Comparison of ENCODE assay signal across 20 mouse cellular contexts in genomic region chr19:30010520-30011296, GRCm38 (mm10). TPM values are rescaled to one million over a fixed set of nuclear protein-coding genes. Genes with fewer than 3 reads are reported as not detected.
A peak's percentile ranks its signal among the peaks of the same experiment; 100 is the strongest.
DNase-seq lines count a peak whose midpoint lies in the region; ATAC-seq and TF ChIP-seq lines count a peak whose summit lies in the region.
"Had no signal": no experiment of that assay in that cellular context is flagged by ENCODE, and none has a peak within 500 bp of the region (broad histone marks: within the 10 kb centered on the region; RNA-seq: fewer than 3 reads in every experiment).

No protein-coding gene starts in this region.

- H3K27ac ChIP-seq in heart, embryonic 14.5 days (replicated peaks in 1 of 2; ENCODE audit: control insufficient read depth in 1 of 2, insufficient read depth in 1 of 2, low read depth in 2 of 2, low read length in 2 of 2), result no peak overlapping the region
- no peak overlapping the region for H3K27ac ChIP-seq in lung, embryonic 16.5 days (ENCODE audit: low read length)
- no peak overlapping the region for H3K27ac ChIP-seq in intestine, postnatal 0 days (ENCODE audit: low read depth, low read length)
- no peak overlapping the region for H3K27ac ChIP-seq in stomach, postnatal 0 days (replicated peaks)
- H3K27ac ChIP-seq: forebrain, embryonic 15.5 days; limb, embryonic 13.5 days; neural tube, embryonic 12.5 days had no signal

- DNase-seq in heart, postnatal 14 days, result no peak
- DNase-seq in lung, postnatal 25 days (ENCODE audit: low spot score), result no peak
- DNase-seq in stomach, postnatal 0 days (ENCODE audit: low spot score), result no peak
- DNase-seq in adrenal gland, postnatal 14 days, result no peak
- DNase-seq: cerebellum, adult 2 months; kidney, postnatal 14 days; right cerebral cortex, postnatal 25 days had no signal

- no peaks in the 10 kb centered on the region for H3K27me3 ChIP-seq in heart, embryonic 14.5 days (ENCODE audit: control insufficient read depth, insufficient read depth, low read length)
- no peaks in the 10 kb centered on the region for H3K27me3 ChIP-seq in lung, embryonic 16.5 days (ENCODE audit: control insufficient read depth, insufficient read depth, low read depth, low read length)
- H3K27me3 ChIP-seq in intestine, postnatal 0 days (replicated peaks; ENCODE audit: control insufficient read depth, insufficient read depth, low read length), result no peaks in the 10 kb centered on the region
- H3K27me3 ChIP-seq in stomach, postnatal 0 days (ENCODE audit: control insufficient read depth, insufficient read depth, low read length), result no peaks in the 10 kb centered on the region
- H3K27me3 ChIP-seq: forebrain, embryonic 15.5 days; limb, embryonic 13.5 days; neural tube, embryonic 12.5 days had no signal

- H3K4me2 ChIP-seq in heart, embryonic 14.5 days (ENCODE audit: low read length), result peak overlapping the region; percentile 21
- H3K4me2 ChIP-seq in lung, embryonic 16.5 days (ENCODE audit: low read depth, low read length), result peak overlapping the region; percentile 17; the same call in 1 of the 2 replicates
- peak overlapping the region; percentile 35; the same call in 1 of the 2 replicates for H3K4me2 ChIP-seq in intestine, postnatal 0 days (replicated peaks; ENCODE audit: low read depth)
- 0 out of 2 replicates have a peak overlapping the region, but pooled peaks have one; percentile 18 for H3K4me2 ChIP-seq in stomach, postnatal 0 days (replicated peaks; ENCODE audit: low read depth)
- H3K4me2 ChIP-seq: forebrain, embryonic 15.5 days; limb, embryonic 13.5 days; neural tube, embryonic 12.5 days had no signal

- H3K4me1 ChIP-seq in heart, embryonic 14.5 days (ENCODE audit: control insufficient read depth in 2 of 2, insufficient read depth in 2 of 2, low read length in 2 of 2), result peaks cover 0 to 3% of the 10 kb centered on the region in 2 experiments; a peak in 1 of 4 replicates
- H3K4me1 ChIP-seq in lung, embryonic 16.5 days (replicated peaks; ENCODE audit: control insufficient read depth, insufficient read depth, low read length), result no peaks in the 10 kb centered on the region
- no peaks in the 10 kb centered on the region for H3K4me1 ChIP-seq in intestine, postnatal 0 days (replicated peaks; ENCODE audit: control insufficient read depth, insufficient read depth, low read length)
- H3K4me1 ChIP-seq in stomach, postnatal 0 days (replicated peaks; ENCODE audit: control insufficient read depth, insufficient read depth), result no peaks in the 10 kb centered on the region
- H3K4me1 ChIP-seq: forebrain, embryonic 15.5 days; limb, embryonic 13.5 days; neural tube, embryonic 12.5 days had no signal

- TF ChIP-seq EP300 in stomach, postnatal 0 days (optimal IDR thresholded peaks at IDR 0.05), result no peak

- intact Hi-C loops in heart, postnatal 14 days (cut with DNase I), result no loop called here

- H3K36me3 ChIP-seq in heart, embryonic 14.5 days (ENCODE audit: control insufficient read depth, insufficient read depth, low read length), result no peaks in the 10 kb centered on the region
- no peaks in the 10 kb centered on the region for H3K36me3 ChIP-seq in lung, embryonic 16.5 days (ENCODE audit: control insufficient read depth, insufficient read depth, low read length)
- no peaks in the 10 kb centered on the region for H3K36me3 ChIP-seq in intestine, postnatal 0 days (ENCODE audit: control insufficient read depth, insufficient read depth)
- H3K36me3 ChIP-seq in stomach, postnatal 0 days (ENCODE audit: control insufficient read depth, insufficient read depth, low read length), result no peaks in the 10 kb centered on the region
- H3K36me3 ChIP-seq: forebrain, embryonic 15.5 days; limb, embryonic 13.5 days; neural tube, embryonic 12.5 days had no signal

- 57% methylated on average over 13 of the region's 13 CpGs for WGBS in heart, embryonic 14.5 days
- 38% methylated on average over 13 of the region's 13 CpGs for WGBS in lung, embryonic 16.5 days
- 49% methylated on average over 13 of the region's 13 CpGs for WGBS in intestine, postnatal 0 days
- WGBS in stomach, postnatal 0 days, result 46% methylated on average over 13 of the region's 13 CpGs

- ATAC-seq in heart, embryonic 14.5 days (ENCODE audit: insufficient number of reproducible peaks, insufficient read depth, low FRiP score, low read depth), result no peak
- ATAC-seq in lung, embryonic 16.5 days (ENCODE audit: low read depth), result no peak
- no peak for ATAC-seq in intestine, postnatal 0 days
- no peak for ATAC-seq in stomach, postnatal 0 days (ENCODE audit: low FRiP score, low TSS enrichment)
- ATAC-seq in monocyte, adult 5-6 weeks (replicated peaks; ENCODE audit: insufficient number of reproducible peaks, low FRiP score, low TSS enrichment, poor library complexity, severe bottlenecking), result no peak
- ATAC-seq: forebrain, embryonic 15.5 days had no signal

- H3K4me3 ChIP-seq in heart, embryonic 14.5 days (ENCODE audit: control insufficient read depth in 1 of 2, insufficient read depth in 1 of 2, low read depth in 1 of 2, low read length in 2 of 2), result no peak overlapping the region
- H3K4me3 ChIP-seq in lung, embryonic 16.5 days (ENCODE audit: low read length), result no peak overlapping the region
- no peak overlapping the region for H3K4me3 ChIP-seq in intestine, postnatal 0 days (ENCODE audit: low read depth, low read length)
- H3K4me3 ChIP-seq in stomach, postnatal 0 days (ENCODE audit: low read depth, low read length), result no peak overlapping the region
- H3K4me3 ChIP-seq: erythroblast, embryonic 14.5 days; forebrain, embryonic 15.5 days; limb, embryonic 13.5 days; neural tube, embryonic 12.5 days had no signal

- H3K9ac ChIP-seq in heart, embryonic 14.5 days (ENCODE audit: low read length), result no peak overlapping the region
- H3K9ac ChIP-seq in lung, embryonic 16.5 days (ENCODE audit: low read length), result no peak overlapping the region
- H3K9ac ChIP-seq in intestine, postnatal 0 days (ENCODE audit: low read depth, low read length), result no peak overlapping the region
- H3K9ac ChIP-seq in stomach, postnatal 0 days (ENCODE audit: low read length), result no peak overlapping the region
- H3K9ac ChIP-seq: forebrain, embryonic 15.5 days; limb, embryonic 13.5 days; neural tube, embryonic 12.5 days had no signal

- TF ChIP-seq CTCF in intestine, postnatal 0 days (IDR thresholded peaks at IDR 0.05; ENCODE audit: low read depth), result no peak
- TF ChIP-seq CTCF in stomach, postnatal 0 days (IDR thresholded peaks at IDR 0.05; ENCODE audit: low read depth), result no peak

- H3K9me3 ChIP-seq in heart, embryonic 14.5 days (ENCODE audit: control insufficient read depth, low read length), result no peaks in the 10 kb centered on the region
- H3K9me3 ChIP-seq in lung, embryonic 16.5 days (ENCODE audit: control insufficient read depth, low read length), result no peaks in the 10 kb centered on the region
- H3K9me3 ChIP-seq in intestine, postnatal 0 days (ENCODE audit: control insufficient read depth), result no peaks in the 10 kb centered on the region
- no peaks in the 10 kb centered on the region for H3K9me3 ChIP-seq in stomach, postnatal 0 days (ENCODE audit: control insufficient read depth, low read length)
- H3K9me3 ChIP-seq: forebrain, embryonic 15.5 days; limb, embryonic 13.5 days; neural tube, embryonic 12.5 days had no signal

RNA-seq across cellular contexts. Expression of gene Trpd52l3, which starts 7.1 kb away (rescaled TPM):
- not detected in 2 replicates for polyA plus RNA-seq in heart, embryonic 14.5 days (2014; fragmentation: Nextera tagmentation; extraction: Ambion mirVana)
- total RNA-seq in heart, postnatal 14 days (2021), result not detected
- polyA plus RNA-seq in lung, embryonic 16.5 days (2015; fragmentation: Nextera tagmentation; extraction: Ambion mirVana), result not detected in 2 replicates
- not detected in 2 replicates for polyA plus RNA-seq in intestine, postnatal 0 days (2015; fragmentation: Nextera tagmentation; extraction: Ambion mirVana)
- polyA plus RNA-seq in stomach, postnatal 0 days (2015; fragmentation: Nextera tagmentation; extraction: Ambion mirVana), result not detected in 2 replicates
- not detected in 3 replicates for total RNA-seq in monocyte, adult 5-6 weeks (2017)
- not detected in 2 replicates for total RNA-seq in adrenal gland, postnatal 14 days (2021)
- total RNA-seq: gastrocnemius, adult 18-20 months; heart, postnatal 25 days; midbrain, postnatal 0 days had no signal
- polyA plus RNA-seq: C2C12; cerebellum, adult 2 months; erythroblast, embryonic 14.5 days; forebrain, embryonic 15.5 days; limb, embryonic 13.5 days; midbrain, postnatal 0 days; neural tube, embryonic 12.5 days; thymus, postnatal 0 days had no signal

RNA-seq across cellular contexts. Expression of gene Uhrf2, which starts 19.6 kb away (rescaled TPM):
- polyA plus RNA-seq in heart, embryonic 14.5 days (2014; fragmentation: Nextera tagmentation; extraction: Ambion mirVana), result 50.1 and 54.6 TPM in 2 replicates
- 10 to 100 TPM; 27.4 to 28.9 TPM for total RNA-seq in heart, postnatal 14 days (2021)
- polyA plus RNA-seq in lung, embryonic 16.5 days (2015; fragmentation: Nextera tagmentation; extraction: Ambion mirVana), result 60.2 and 64.8 TPM in 2 replicates
- polyA plus RNA-seq in intestine, postnatal 0 days (2015; fragmentation: Nextera tagmentation; extraction: Ambion mirVana), result 18.3 and 20.8 TPM in 2 replicates
- 23.4 and 26.5 TPM in 2 replicates for polyA plus RNA-seq in stomach, postnatal 0 days (2015; fragmentation: Nextera tagmentation; extraction: Ambion mirVana)
- 68.4 to 101 TPM (median 95.4 TPM) in 3 replicates for total RNA-seq in monocyte, adult 5-6 weeks (2017)
- 42.1 and 43.6 TPM in 2 replicates for total RNA-seq in adrenal gland, postnatal 14 days (2021)
